Comparison of ENCODE assay signal across 23 mouse cellular contexts in the genomic region with DNA sequence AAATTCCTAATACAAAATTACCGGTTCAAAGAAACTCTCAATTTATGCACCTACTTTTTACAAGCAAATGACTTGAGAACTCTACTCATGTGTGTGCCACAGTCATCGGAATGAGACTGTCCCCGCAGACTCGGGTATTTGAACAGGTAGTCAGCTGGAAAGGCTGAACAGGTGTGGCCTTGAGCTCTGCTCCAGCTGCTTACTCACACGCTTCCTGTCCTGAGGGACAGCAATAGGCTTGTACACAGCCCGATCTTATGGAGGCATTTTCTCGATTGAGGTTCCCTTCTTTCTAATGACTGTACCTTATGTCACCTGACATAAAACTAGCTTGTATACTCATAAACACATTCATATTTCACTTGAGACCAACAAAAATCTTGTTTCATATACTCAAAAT.
"Had no signal": no experiment of that assay in that cellular context is flagged by ENCODE, and none has a peak within 500 bp of the region (broad histone marks: within the 10 kb centered on the region; RNA-seq: fewer than 3 reads in every experiment).

No protein-coding gene starts in this region.

- DNase-seq: kidney, adult 11 months; kidney, adult 8-10 months; kidney, postnatal 10 days; kidney, postnatal 4 days; liver, embryonic 13.5 days; lung, adult 18-20 months; lung, postnatal 10 days; lung, postnatal 36 days; midbrain, embryonic 14.5 days; right cerebral cortex, adult 18-20 months; right cerebral cortex, postnatal 14 days; right cerebral cortex, postnatal 4 days; thymus, adult 18-20 months; thymus, postnatal 4 days had no signal

- H3K9ac ChIP-seq: kidney, embryonic 15.5 days; limb, embryonic 13.5 days; liver, embryonic 13.5 days; lung, embryonic 15.5 days; neural tube, embryonic 12.5 days; neural tube, embryonic 15.5 days; stomach, embryonic 15.5 days had no signal

- H3K4me2 ChIP-seq: kidney, embryonic 15.5 days; limb, embryonic 13.5 days; liver, embryonic 13.5 days; lung, embryonic 15.5 days; neural tube, embryonic 12.5 days; neural tube, embryonic 15.5 days; stomach, embryonic 15.5 days had no signal

- H3K4me3 ChIP-seq: kidney, embryonic 15.5 days; limb, embryonic 10.5 days; limb, embryonic 13.5 days; liver, embryonic 13.5 days; lung, embryonic 15.5 days; megakaryocyte, embryonic 14.5 days; midbrain, embryonic 10.5 days; neural tube, embryonic 12.5 days; neural tube, embryonic 15.5 days; stomach, embryonic 15.5 days had no signal

- H3K27ac ChIP-seq: kidney, embryonic 15.5 days; limb, embryonic 10.5 days; limb, embryonic 13.5 days; liver, embryonic 13.5 days; lung, embryonic 15.5 days; midbrain, embryonic 10.5 days; neural tube, embryonic 12.5 days; neural tube, embryonic 15.5 days; stomach, embryonic 15.5 days had no signal

- H3K4me1 ChIP-seq: kidney, embryonic 15.5 days; lung, embryonic 15.5 days; midbrain, embryonic 10.5 days; neural tube, embryonic 12.5 days; neural tube, embryonic 15.5 days; stomach, embryonic 15.5 days had no signal

- H3K9me3 ChIP-seq: kidney, embryonic 15.5 days; limb, embryonic 10.5 days; limb, embryonic 13.5 days; liver, embryonic 13.5 days; lung, embryonic 15.5 days; megakaryocyte, embryonic 14.5 days; midbrain, embryonic 10.5 days; neural tube, embryonic 12.5 days; neural tube, embryonic 15.5 days; stomach, embryonic 15.5 days had no signal

- H3K27me3 ChIP-seq: kidney, embryonic 15.5 days; limb, embryonic 13.5 days; liver, embryonic 13.5 days; lung, embryonic 15.5 days; megakaryocyte, embryonic 14.5 days; neural tube, embryonic 12.5 days; neural tube, embryonic 15.5 days; stomach, embryonic 15.5 days had no signal
